Mouse (Mus musculus) stomach, embryonic 14.5 days (tissue): ENCODE data around the gene Hoxb6. TPM values are rescaled to one million over a fixed set of nuclear protein-coding genes. Genes with fewer than 3 reads are reported as not detected.

Experiments
- ATAC-seq: fragments of 200-750 bp; cut with Nextera tagmentation; 2 replicates; pipeline ENCODE4 v1.8.0; 2017; ENCODE audit warnings: low read depth, moderate TSS enrichment; ENCODE audit not compliant: insufficient number of reproducible peaks, insufficient read depth, low FRiP score
- H3K27ac ChIP-seq: fragments of 300-500 bp; sonication (generic); 2 replicates; pipeline ENCODE4 v1.5.1; 2014; ENCODE audit warnings: mild to moderate bottlenecking, low read length, moderate library complexity, mixed read lengths
- H3K27me3 ChIP-seq: fragments of 300-500 bp; sonication (generic); 2 replicates; pipeline ENCODE4 v1.6.1; 2014; ENCODE audit warnings: low read length, control low read depth, mixed read lengths; ENCODE audit not compliant: control insufficient read depth, insufficient read depth
- H3K36me3 ChIP-seq: fragments of 300-500 bp; sonication (generic); 2 replicates; pipeline ENCODE4 v1.6.1; 2014; ENCODE audit warnings: mild to moderate bottlenecking, control low read depth, low read length, moderate library complexity, mixed read lengths; ENCODE audit not compliant: control insufficient read depth, insufficient read depth
- H3K4me1 ChIP-seq: fragments of 300-500 bp; sonication (generic); 2 replicates; pipeline ENCODE4 v1.6.1; 2014; ENCODE audit warnings: low read length, control low read depth, mixed read lengths; ENCODE audit not compliant: control insufficient read depth, insufficient read depth
- H3K4me2 ChIP-seq: fragments of 300-500 bp; sonication (generic); replicated peaks from 2 replicates; pipeline ENCODE4 v1.6.1; 2014; ENCODE audit warnings: low read depth, low read length, control low read depth
- H3K4me3 ChIP-seq: fragments of 300-500 bp; sonication (generic); 2 replicates; pipeline ENCODE4 v1.5.1; 2014; ENCODE audit warnings: low read depth, low read length, control low read depth
- H3K9ac ChIP-seq: fragments of 300-500 bp; sonication (generic); replicated peaks from 2 replicates; pipeline ENCODE4 v1.6.1; 2014; ENCODE audit warnings: low read depth, mild to moderate bottlenecking, control low read depth, low read length, moderate library complexity, mixed read lengths
- H3K9me3 ChIP-seq: fragments of 300-500 bp; sonication (generic); 2 replicates; pipeline ENCODE4 v1.6.1; 2016; ENCODE audit warnings: low read depth, low read length, control low read depth; ENCODE audit not compliant: control insufficient read depth
- WGBS: fragments of 180-500 bp; shearing (Covaris S2); extraction: QIAGEN DNeasy Blood & Tissue Kit; methylation state at CpG from one replicate; pipeline ENCODE4 v1.1.7; 2014; 5-methylcytosine and 5-hydroxymethylcytosine counted together
- polyA plus RNA-seq: library from polyadenylated mRNA; unstranded; fragments of >200 nt; fragmentation: Nextera tagmentation; extraction: Ambion mirVana; gene quantifications from 2 replicates; pipeline ENCODE4 v1.2.1, GENCODE M21; 2014

The Hoxb6 gene
- polyA plus RNA-seq, 1 experiment from 2014 or later = 12.4 TPM

GRCm38 (mm10) chr11:96319071-96319902, 27.0 kb downstream of the Hoxb6 start:
- ATAC-seq = no peak; the same call in 1 of the 2 replicates
- H3K4me1 ChIP-seq = peaks cover 16% of the 10 kb centered on the region
- WGBS = under 1% methylated on average over 25 of the region's 34 CpGs
- peak overlapping the region; percentile 96 for H3K9ac ChIP-seq
- peaks cover 3% of the 10 kb centered on the region; the same call in 1 of the 2 replicates for H3K36me3 ChIP-seq
- H3K4me2 ChIP-seq = peak overlapping the region; percentile 95
- H3K9me3 ChIP-seq = no peaks in the 10 kb centered on the region
- H3K27me3 ChIP-seq = no peaks in the 10 kb centered on the region
- peak overlapping the region; percentile 100 for H3K27ac ChIP-seq
- H3K4me3 ChIP-seq = peak overlapping the region; percentile 70

- H3K36me3 ChIP-seq = peaks cover 3% of the 10 kb centered on the region; the same call in 1 of the 2 replicates
- peaks cover 15% of the 10 kb centered on the region for H3K4me1 ChIP-seq
- H3K4me2 ChIP-seq = peak overlapping the region; percentile 95
- peak overlapping the region; percentile 100 for H3K27ac ChIP-seq
- peak overlapping the region; percentile 96 for H3K9ac ChIP-seq
- ATAC-seq = no peak
- WGBS = 1% methylated on average over 29 of the region's 29 CpGs
- H3K9me3 ChIP-seq = no peaks in the 10 kb centered on the region
- H3K27me3 ChIP-seq = no peaks in the 10 kb centered on the region
- peak overlapping the region; percentile 70 for H3K4me3 ChIP-seq
Observed at GRCm38 (mm10) chr11:96319910-96320309, 27.6 kb downstream of the Hoxb6 start.

DNA sequence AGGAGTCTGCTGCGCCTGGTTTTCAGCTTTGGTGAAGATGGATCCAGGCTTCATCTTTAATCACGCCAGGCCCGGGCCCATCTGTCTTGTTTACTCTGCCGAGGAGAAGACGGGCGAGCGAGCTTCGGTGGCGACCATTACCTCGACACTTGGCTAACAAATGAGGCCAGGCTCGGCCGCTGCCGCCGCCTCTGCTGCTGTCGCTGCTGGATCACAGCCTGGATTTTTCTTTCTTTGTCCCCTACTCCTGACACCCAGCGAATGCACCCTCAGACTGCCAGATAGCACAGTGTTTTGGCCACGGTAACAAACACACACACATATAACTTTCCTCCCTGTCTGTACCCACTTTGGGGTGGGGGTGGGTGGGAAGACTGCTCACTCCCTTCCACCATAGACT, 28.4 kb downstream of the Hoxb6 start:
- Histone ChIP-seq H3K36me3 (peaks cover 3% of the 10 kb centered on the region; the same call in 1 of the 2 replicates), H3K9me3 (no peaks in the 10 kb centered on the region), H3K4me3 (peak overlapping the region; percentile 70), H3K27me3 (no peaks in the 10 kb centered on the region), H3K9ac (peak overlapping the region; percentile 96), H3K4me2 (peak overlapping the region; percentile 95), H3K27ac (peak overlapping the region; percentile 100), H3K4me1 (peaks cover 12% of the 10 kb centered on the region)
- no peak for ATAC-seq
- WGBS = 5% methylated on average over 17 of the region's 17 CpGs

DNA sequence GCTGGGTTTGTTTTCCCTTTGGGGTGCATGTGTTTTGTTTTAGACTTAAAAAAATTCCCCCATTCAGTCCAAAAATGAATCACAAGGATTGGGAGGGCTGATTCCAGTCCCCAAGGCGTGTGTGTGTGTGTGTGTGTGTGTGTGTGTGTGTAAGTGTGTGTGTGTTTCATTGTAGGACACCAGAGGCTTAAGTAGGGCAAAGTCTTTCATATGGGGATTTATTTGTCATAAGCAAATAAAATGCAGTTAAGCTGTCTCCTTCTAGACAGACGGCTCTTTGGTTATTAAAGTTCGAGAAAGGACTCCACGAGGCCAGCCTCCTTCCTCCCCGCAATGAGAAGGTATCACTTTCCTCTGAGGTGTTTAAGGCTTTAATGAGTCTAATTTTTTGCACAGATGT, 29.6 kb downstream of the Hoxb6 start:
- Histone ChIP-seq H3K9ac (peak overlapping the region; percentile 96), H3K4me1 (peaks cover 8% of the 10 kb centered on the region), H3K4me2 (peak overlapping the region; percentile 95), H3K27me3 (no peaks in the 10 kb centered on the region), H3K27ac (peak overlapping the region; percentile 100), H3K36me3 (peaks cover 3% of the 10 kb centered on the region; the same call in 1 of the 2 replicates), H3K9me3 (no peaks in the 10 kb centered on the region), H3K4me3 (peak overlapping the region; percentile 70)
- WGBS = 8% methylated on average over 5 of the region's 5 CpGs
- no peak for ATAC-seq

- peak overlapping the region; percentile 95 for H3K4me2 ChIP-seq
- H3K27ac ChIP-seq = peak overlapping the region; percentile 100
- peak overlapping the region; percentile 70 for H3K4me3 ChIP-seq
- H3K4me1 ChIP-seq = peaks cover 16% of the 10 kb centered on the region
- 9% methylated on average over 6 of the region's 6 CpGs for WGBS
- ATAC-seq = no peak
- H3K9ac ChIP-seq = peak overlapping the region; percentile 96
- no peaks in the 10 kb centered on the region for H3K9me3 ChIP-seq
- no peaks in the 10 kb centered on the region for H3K27me3 ChIP-seq
- H3K36me3 ChIP-seq = peaks cover 5% of the 10 kb centered on the region; the same call in 1 of the 2 replicates
Observed at GRCm38 (mm10) chr11:96322738-96323137, 30.5 kb downstream of the Hoxb6 start.

GRCm38 (mm10) chr11:96323154-96323553, 30.9 kb downstream of the Hoxb6 start, which contains the start of gene Hoxb3:
TSS of gene Hoxb3 (plus strand) at chr11:96323326.
- WGBS = 8% methylated on average over 10 of the region's 10 CpGs
- Histone ChIP-seq H3K4me2 (peak within 1 kb of the TSS; percentile 95), H3K4me3 (peak within 1 kb of the TSS; percentile 70), H3K9ac (peak within 1 kb of the TSS; percentile 96), H3K9me3 (no peaks in the 10 kb centered on the region), H3K4me1 (peaks cover 18% of the 10 kb centered on the region), H3K27ac (peak within 1 kb of the TSS; percentile 100), H3K36me3 (peaks cover 5% of the 10 kb centered on the region; the same call in 1 of the 2 replicates), H3K27me3 (no peaks in the 10 kb centered on the region)
- ATAC-seq = no peak

DNA sequence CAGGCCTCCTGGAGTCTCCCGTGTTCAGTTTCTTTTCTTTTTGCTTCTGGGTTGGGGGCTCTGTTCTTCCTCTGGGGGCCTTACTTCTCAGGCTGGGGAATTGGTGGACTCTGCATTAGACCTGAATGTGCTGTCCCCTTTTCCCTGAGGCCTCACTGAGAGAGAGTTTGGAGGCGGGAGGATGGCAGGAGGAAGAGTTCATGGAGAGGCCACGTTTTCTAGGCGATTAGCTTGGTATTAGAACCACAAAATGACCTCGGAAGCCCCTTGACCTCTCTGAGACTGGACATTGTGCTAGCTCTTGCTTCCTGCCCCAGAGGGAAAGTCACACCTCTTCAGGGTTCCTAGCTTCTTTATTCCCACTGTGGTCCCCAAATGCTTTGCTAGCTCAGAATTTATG, 31.8 kb downstream of the Hoxb6 start:
- ATAC-seq = no peak
- peak overlapping the region; percentile 70 for H3K4me3 ChIP-seq
- H3K36me3 ChIP-seq = peaks cover 5% of the 10 kb centered on the region; the same call in 1 of the 2 replicates
- 2% methylated on average over 5 of the region's 5 CpGs for WGBS
- H3K4me1 ChIP-seq = peaks cover 20% of the 10 kb centered on the region
- H3K9me3 ChIP-seq = no peaks in the 10 kb centered on the region
- H3K4me2 ChIP-seq = peak overlapping the region; percentile 95
- H3K27ac ChIP-seq = peak overlapping the region; percentile 100
- H3K27me3 ChIP-seq = no peaks in the 10 kb centered on the region
- H3K9ac ChIP-seq = peak overlapping the region; percentile 96

DNA sequence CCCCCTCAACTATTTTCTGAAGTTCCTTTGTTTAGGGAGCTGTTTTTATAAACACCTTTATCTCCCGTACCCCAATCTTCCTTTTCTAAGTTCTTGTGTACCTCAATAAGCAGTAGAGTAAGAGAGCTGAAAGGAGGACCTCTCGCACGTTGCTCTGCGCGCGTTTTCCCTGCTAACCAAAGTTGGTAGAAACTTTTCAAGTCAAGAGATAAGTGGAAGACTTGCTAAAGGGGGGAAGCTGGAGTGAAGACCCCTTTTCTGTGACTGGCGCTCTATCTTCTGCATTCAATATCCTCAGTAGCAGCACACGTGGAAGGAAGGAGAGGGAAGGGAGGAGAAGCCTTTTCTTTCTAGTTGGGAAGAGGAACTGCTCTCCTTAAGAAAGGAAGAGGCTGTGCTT, 32.7 kb downstream of the Hoxb6 start:
- peak overlapping the region; percentile 100 for H3K27ac ChIP-seq
- H3K9ac ChIP-seq = peak overlapping the region; percentile 96
- no peaks in the 10 kb centered on the region for H3K27me3 ChIP-seq
- H3K4me3 ChIP-seq = peak overlapping the region; percentile 70
- no peaks in the 10 kb centered on the region for H3K9me3 ChIP-seq
- peak overlapping the region; percentile 95 for H3K4me2 ChIP-seq
- no peak for ATAC-seq
- peaks cover 27% of the 10 kb centered on the region for H3K4me1 ChIP-seq
- H3K36me3 ChIP-seq = peaks cover 5% of the 10 kb centered on the region; the same call in 1 of the 2 replicates
- 17% methylated on average over 8 of the region's 8 CpGs for WGBS
